Mouse (Mus musculus): Measurements from ENCODE around the gene Trim47.

Gene Trim47

DNA sequence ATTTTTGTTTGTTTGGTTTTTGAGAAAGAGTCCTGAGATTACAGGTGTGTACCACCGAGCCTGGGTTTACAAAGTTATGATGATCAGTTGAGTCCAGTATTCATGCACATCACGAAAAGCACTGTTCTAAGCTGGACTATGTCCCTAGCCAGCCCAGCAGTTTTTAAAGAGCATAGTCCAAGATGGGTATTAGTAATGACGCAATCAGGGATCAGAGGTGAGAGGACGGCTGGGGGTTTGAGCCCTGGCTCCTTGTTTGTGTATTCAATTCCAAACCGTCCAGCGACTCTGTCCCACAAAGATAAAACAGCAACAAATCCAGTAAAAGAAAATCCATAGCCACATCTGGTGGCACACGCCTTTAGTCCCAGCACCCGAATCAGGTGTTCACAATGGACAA lies 38.8 kb downstream of the Trim47 start:
- DNase-seq (ENCODE audit: low spot score) = peak; percentile 81

DNA sequence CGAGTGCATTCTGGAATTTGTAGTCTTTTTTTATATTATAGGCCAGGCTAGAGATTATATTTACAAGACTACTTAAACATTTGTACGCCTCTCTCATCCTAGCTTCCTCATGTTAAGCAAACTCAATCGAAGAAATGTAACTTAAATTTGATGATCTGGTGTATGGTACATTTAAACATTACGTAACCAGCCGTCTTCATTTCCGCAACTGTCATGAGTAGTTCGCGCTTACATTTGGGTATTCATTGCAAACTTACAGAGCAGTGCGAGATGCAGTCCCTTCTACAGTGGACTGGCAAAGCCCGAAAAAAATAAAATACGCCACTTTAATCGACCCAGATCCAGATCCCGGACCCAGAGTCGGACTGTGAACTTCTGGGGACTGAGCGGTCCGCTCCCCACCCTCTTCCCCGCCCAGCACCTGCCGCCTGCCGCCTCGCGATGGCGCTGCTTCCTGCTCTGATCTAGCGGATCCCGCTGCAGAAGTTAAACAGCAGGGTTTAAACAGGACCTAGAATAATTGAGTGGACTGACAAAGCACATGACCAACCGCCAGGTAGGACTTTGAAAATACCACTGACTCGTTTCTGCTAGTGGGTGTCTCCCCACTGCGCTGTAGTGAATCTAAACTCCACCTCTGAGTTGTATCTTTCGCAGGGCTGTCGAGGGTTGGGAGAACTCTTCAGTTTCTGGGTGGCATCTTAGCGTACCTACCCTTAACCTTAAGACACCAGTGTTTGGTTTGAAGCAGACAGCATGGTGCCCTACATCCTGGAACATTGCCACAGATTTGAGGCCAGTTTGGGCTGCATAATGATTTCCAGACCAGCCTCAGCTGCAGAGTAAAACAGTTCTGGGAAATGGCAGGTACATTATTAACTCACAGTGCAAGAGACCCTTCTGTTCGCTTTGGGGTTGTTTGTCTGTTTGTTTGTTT lies 39.5 kb downstream of the Trim47 start:
- peak; percentile 92 for DNase-seq (ENCODE audit: low spot score)

GRCm38 (mm10) chr11:116086258-116087193 lies 40.5 kb downstream of the Trim47 start, which contains the start of gene Wbp2:
Gene Wbp2 (minus strand): TSS chr11:116086995.
- DNase-seq (ENCODE audit: low spot score) = peak; percentile 99

GRCm38 (mm10) chr11:116084166-116084565 lies 42.8 kb downstream of the Trim47 start:
- DNase-seq (ENCODE audit: low spot score) = no peak

DNA sequence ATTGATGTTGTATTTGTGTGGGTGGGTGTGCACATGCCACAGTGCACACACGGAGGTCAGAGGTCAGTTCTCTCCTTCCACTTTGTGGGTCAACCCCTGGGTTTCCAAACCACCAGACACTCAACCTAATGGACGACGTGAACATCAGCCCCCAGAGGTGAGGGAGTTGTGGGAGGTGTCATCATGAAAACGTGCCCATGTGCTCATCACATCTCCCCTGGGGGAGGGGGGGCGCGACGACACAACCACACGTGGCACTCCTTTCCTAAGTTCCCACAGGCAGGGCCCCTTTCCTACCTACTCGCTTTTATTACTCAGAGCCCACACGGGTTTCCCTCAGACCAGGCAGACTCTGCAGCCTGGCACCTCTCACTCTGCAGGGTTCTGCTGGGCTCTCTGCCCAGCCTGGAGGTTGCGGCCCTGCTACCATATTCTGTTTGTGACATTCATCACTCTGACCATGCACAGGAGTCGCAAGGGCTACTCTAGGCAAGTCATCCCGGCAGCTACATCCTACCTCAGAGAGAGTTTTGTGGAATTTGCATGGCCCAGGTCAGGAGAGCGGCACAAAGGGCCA lies 43.8 kb downstream of the Trim47 start:
- no peak for DNase-seq (ENCODE audit: low spot score)

DNA sequence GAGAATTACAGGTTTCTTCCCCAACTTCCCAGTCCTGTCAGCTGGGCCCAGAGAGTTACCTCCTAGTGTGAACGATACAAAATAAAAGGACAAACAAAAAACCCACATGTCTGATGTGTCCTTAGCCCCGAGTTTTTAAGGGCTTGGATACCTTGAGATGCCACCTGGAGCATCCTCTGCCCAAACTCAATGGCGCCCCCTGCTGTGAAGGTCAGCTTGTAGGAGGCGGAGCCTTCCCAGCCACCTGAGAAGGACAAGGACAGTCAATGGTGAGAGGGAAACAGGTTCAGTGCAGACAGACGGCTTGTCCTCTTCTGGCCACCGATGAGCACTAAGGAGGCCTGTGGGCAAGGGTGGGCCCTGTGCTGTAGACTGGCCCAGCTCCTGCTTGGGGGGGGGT lies 45.9 kb downstream of the Trim47 start:
- DNase-seq (ENCODE audit: low spot score) = no peak

- no peak for DNase-seq (ENCODE audit: low spot score)
Observed at GRCm38 (mm10) chr11:116079511-116079910, 47.5 kb downstream of the Trim47 start.

DNA sequence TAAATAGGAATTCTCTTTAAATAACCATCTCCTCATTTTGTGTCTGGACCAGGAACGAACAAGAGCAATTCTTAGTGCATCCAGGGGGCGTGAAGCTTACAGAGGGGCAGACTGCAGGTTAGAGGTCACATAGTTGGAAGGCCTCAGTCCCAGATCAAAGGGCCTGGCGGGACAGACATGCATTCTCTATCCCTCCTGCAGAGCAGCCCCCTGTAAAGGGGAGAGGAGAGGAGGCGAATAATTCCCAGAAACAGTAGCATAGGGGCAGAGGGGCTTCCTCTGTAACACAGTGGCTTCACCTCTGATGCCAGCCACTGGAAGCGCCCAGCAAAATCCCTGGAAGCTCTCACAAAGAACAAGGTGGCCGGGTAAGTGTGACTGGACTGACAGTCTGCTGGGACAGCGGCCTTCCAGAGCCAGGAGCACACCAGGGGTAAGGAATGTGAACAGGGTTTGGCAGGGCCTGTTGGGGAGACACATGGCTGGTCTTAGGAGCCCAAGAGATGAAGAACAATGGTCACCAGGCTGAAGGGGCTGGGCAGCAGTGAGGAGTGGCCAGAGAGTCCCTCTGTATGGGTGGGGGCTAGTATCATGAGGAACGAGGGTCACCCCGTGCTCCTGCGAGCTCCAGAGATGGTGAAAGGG lies 48.2 kb downstream of the Trim47 start:
- peak; percentile 79 for DNase-seq (ENCODE audit: low spot score)

- peak; percentile 79 for DNase-seq (ENCODE audit: low spot score)
Observed at GRCm38 (mm10) chr11:116078221-116078620, 48.8 kb downstream of the Trim47 start.

DNA sequence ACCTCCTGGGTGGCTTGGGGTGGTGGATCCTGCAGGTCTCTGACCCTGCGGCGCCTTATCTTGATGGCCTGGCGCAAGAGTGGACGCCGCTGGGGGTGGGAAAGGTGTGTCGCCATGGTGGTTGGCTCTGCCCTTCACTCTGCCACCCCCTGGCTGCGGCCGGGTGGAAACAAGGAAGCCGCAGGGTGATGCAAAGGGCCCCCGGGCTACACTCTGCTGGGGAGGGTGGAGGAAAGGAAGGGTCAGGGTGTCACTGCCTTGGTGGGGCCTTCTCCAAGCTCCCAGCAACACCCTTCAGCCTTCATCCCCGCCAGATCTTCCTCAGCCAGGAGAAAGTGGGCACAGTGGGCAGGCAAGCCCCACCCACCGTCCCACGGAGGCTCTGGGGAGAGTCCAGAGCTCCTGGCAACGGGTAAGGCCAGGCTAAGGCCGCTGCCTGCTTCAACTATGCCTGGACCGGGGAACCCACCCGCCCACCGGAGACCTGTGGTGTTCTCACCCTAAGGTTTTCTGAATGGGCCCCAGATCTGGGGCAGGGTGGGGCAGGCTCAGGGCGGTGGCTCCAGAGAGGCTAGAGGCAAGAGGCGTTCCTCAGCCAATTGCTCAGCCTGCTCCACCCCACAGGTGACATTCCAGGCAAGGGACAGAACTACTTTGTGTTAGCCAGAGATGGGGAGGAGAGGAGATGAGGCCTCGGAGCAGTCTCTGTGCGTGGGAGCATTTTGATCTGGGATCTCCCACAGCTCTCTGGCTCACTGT lies 49.4 kb downstream of the Trim47 start, which contains the start of gene Unc13d:
TSS of gene Unc13d (minus strand) at position 516 of the 759 bp plus-strand sequence.
- no peak for DNase-seq (ENCODE audit: low spot score)

- DNase-seq (ENCODE audit: low spot score) = no peak
Observed at GRCm38 (mm10) chr11:116076836-116077235, 50.2 kb downstream of the Trim47 start.

DNA sequence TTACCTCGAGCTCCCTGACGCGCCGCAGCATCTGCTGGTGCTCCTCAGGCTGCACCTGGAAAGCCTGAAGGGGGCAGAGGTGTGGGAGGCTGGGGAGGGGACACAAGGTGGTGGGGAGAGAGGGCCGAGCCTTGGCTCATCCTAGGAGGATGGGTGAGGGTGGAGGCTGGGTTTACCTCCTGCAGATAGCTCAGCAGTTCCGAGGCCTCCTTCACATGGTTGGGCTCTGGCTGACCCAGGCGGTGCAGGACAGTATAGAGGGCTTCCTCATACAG lies 50.8 kb downstream of the Trim47 start:
- no peak for DNase-seq (ENCODE audit: low spot score)

DNA sequence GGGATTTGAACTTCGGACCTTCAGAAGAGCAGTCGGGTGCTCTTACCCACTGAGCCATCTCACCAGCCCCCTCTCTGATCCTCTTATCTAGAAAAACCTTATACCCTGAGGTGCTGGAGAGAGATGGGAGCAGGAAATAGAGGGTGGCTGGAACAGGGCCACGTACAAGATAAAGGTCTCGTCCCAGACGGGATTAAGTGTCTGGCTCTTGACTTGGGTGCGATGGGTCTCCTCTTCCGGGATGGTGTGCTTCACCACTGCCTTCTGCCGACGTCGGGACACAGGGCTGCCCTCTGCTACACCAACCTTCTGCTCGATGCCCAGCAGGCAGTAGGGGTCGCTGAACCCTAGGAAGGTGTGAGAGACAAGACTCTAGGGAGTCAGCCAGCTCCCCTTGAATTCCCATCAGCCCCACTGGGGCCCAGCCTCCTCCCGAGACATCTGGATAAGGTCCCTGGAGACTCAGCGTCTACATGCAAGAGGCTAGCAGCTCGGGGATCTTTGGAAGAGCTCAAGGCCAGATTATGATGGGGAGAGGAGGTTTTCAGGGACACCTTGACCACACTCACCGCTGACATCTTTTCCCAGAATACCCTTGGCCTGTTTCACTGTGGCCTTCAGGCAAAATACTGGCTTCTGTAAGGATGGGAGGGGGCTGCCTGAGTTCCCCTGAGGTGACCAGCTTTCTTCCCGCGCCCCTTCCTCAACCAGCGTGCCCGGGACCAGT lies 51.3 kb downstream of the Trim47 start:
- DNase-seq (ENCODE audit: low spot score) = no peak

DNA sequence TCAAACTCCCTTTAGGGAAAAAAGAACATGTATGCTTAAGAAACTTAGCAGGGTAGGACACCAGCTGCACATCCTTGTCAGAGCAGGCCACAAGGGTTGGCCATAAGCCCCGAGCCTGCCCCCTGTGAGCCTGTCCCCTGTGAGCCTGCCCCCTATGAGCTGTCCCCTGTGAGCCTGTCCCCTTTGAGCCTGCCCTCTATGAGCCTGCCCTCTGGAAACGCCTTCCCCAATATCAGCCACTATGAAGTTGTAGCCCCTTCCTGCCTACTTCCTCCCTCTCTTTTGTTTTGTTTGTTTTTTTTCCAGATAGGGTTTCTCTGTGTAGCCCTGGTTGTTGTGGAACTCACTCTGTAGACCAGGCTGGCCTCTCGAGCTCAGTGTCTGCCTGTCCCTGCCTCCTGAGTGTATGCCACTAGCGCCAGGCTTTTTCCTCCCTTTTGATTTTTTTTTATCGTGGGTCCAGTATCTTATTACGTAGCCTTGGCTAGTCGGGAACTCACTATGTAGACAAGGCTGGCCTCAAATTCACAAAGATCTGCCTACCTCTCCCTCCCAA lies 52.5 kb downstream of the Trim47 start:
- DNase-seq (ENCODE audit: low spot score) = no peak

DNA sequence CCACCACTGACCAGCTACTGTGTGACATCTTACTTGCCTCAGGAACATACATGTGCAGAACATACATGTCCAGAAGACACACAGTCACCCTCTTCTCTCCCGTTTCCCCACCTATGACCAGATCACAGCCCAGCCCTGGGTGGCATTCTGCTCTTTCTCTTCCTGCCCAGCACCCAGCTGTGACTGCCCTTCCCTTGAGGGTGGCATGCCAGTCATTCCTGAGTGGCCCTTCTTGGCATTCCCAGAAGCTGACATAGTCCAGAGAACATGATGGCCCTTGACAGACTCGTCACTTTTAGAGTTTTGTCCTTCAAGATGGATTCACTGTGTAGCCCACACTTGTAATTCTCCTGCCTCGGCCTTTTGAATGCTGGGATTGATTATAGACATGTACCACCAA lies 54.4 kb downstream of the Trim47 start:
- DNase-seq (ENCODE audit: low spot score) = no peak

- DNase-seq (ENCODE audit: low spot score) = no peak
Observed at GRCm38 (mm10) chr11:116071510-116071909, 55.5 kb downstream of the Trim47 start.

DNA sequence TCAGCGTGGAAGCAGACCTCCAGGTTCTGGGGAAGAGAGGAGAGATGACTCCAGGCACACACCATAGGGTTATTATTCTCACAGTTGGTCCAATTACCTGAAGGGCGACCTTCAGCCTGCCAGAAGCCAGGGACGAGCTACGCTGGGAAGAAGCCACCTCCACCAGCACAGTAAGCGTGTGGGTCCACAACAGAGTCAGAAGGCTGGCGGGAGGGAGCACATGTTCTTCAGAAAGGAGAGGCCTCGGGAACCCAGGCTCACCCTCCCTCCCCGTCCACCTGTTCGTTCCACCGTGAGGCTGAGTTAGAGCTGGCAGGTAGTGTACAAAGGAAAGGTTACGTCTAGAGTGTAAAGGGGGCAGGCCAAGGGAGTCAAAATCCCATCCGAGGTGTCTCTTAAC lies 61.7 kb downstream of the Trim47 start:
- DNase-seq (ENCODE audit: low spot score) = no peak

DNA sequence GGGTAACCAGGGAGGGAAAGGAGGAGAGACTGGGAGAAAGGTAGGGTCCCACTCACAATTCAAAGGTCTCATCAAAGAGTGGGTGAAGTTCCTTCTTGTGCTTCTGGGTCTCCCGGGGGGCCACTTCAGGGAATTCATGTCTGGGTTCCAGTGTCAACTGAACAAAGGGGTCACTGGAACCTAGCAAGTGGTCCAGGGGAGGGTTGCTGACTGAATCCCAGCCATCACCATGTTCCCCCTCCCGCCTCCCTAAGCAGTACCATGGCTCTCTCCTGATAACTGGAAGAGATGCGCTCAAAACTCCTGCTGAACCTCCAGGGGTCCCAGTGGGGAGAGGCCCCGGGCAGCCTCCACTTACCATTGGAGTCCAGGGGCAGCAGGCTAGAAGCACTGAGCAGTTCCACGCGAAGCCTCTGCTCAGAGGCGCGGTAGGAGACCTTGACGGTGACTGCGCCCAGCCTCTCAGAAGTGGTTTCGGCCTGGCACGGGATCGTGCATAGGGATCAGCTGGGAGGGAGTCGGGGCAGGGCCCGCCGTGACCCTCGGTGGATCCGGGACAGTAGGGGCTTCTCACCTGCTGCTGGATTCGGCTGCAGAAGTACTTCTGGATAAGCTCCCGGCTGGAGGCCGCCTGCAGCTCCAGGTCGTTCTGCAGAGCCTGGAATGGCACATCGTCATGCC lies 62.7 kb downstream of the Trim47 start:
- DNase-seq (ENCODE audit: low spot score) = no peak

DNA sequence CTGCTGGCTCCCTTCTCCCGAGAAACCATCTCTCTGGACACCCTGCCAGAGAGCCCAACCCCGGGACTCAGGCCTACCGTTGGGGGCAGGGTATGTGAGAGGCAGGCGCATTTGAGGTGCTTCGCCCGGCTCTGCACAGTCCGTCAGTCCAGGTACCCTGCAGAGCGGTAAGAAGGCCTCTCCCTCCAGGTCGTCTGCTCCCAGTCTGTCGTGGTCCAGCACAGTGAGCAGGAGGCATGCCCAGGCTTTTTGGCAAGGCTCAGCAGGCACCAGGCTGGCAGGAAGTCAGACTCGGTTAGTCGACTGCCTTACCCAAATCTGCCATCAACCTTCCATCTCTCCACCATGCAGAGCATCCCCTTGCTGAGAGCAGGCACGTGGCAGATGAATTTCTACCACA lies 63.4 kb downstream of the Trim47 start:
- DNase-seq (ENCODE audit: low spot score) = no peak

DNA sequence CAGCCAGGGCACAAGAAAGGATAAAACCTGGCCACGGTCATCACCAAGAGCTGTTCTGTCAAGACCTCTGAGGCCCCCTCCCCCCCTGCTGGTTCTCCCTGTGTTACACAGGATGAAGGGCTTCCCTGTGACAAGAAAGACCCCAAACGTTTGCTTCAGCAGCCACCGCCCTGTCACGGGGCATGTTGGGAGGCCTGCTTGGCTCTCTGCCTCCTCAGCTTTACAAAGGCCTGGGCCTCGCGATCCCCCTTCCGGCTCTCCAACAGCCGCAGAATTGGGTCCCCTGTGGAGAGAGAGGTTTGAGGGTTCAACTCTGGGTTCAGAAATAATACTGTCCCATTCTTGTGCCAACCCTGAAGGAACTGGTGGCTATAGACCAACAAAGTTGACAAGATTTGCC lies 64.5 kb downstream of the Trim47 start:
- DNase-seq (ENCODE audit: low spot score) = no peak
